Mouse (Mus musculus): ENCODE results near the gene Slc9a5. TPM values are rescaled to one million over a fixed set of nuclear protein-coding genes. Genes with fewer than 3 reads are reported as not detected.

The Slc9a5 gene
- polyA plus RNA-seq, 1 experiment = 8.9 TPM

DNA sequence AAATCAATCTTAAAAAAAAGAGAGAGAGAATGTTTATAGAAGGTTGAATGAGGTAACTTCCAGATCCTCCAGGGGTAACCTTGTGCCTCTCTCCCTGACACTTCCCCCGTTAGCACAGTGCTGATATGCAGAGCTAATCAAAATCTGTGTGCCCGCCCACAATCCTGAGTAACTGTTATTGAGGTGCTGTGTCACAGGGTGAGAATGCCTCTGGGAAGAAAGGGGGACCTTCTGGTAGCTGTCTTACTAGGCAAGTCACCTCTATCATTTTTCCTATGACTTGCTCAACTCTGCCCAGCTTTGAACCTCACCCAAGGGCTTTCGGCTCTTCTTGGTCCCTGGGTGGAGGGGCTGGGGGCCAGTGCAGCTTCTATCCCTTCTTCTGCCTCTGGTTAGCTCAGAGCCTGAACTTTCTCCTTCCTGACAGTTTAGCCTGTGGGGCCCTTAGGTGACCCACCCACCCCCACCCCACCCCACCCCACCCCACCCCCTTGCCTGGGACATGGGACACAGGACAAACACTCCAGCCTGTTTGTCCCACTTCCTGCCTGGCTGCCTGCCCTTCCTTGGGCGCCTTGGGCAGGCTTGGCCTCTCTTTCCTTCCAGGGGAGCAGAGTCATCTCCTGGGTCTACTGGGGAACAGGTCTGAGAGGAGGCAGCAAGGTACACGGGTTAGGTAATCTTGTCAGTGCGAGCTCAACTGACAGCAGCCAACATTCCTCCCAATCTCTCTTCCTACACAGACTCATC, 8.6 kb upstream of the Slc9a5 start:
- no peak overlapping the region for H3K4me3 ChIP-seq (ENCODE audit: insufficient read depth, low read length)
- H3K27ac ChIP-seq (ENCODE audit: insufficient read depth, low read length) = no peak overlapping the region
- H3K4me1 ChIP-seq (ENCODE audit: control insufficient read depth, insufficient read depth, low read length) = peaks cover 11% of the 10 kb centered on the region
- TF ChIP-seq POLR2A (IDR thresholded peaks at IDR 0.05; ENCODE audit: low read depth, low read length) (no peak), CTCF (IDR thresholded peaks at IDR 0.05; ENCODE audit: borderline replicate concordance, insufficient read depth, low read length) (no peak)

DNA sequence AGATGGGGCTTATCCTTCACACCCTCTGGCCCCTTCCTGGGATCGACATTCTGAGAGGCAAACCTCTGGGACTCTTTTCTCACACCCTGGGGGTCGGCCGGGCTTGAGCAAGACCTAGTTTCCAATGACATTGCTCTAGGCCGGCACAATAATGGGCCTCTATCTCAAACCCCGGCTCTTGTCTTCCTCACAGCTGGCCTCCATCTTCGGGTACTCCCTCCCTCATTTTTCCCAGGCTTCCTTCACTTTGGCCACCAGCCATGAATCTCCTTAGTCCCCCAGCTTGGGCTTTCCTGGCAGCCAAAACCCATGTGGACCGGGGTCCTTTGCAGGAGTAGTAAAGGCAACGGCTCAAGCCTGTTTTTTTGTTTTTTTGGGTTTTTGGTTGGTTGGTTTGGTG, 7.2 kb upstream of the Slc9a5 start:
- Histone ChIP-seq H3K27ac (ENCODE audit: insufficient read depth, low read length) (no peak overlapping the region), H3K4me3 (ENCODE audit: insufficient read depth, low read length) (no peak overlapping the region), H3K4me1 (ENCODE audit: control insufficient read depth, insufficient read depth, low read length) (peaks cover 15% of the 10 kb centered on the region)
- TF ChIP-seq CTCF (IDR thresholded peaks at IDR 0.05; ENCODE audit: borderline replicate concordance, insufficient read depth, low read length) (no peak), POLR2A (IDR thresholded peaks at IDR 0.05; ENCODE audit: low read depth, low read length) (no peak)

DNA sequence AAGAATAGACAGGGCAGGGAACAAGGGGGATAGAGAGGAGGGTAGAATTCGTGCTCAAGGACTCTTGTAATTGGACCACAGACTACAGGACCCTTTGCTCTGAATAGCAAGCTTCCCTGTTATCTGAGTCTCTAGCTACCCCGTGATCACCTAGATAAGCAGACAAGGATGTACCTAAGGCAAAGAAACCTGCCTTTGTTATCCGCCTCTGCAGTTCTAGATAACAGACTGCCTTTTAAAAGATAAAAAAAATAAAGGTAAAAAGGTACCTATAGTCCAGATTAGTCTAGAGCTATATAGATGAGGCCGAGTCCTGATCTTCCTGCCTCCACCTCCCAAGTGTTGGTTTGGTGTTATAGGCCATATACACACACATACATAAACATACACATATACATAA, 5.9 kb upstream of the Slc9a5 start:
- H3K27ac ChIP-seq (ENCODE audit: insufficient read depth, low read length) = no peak overlapping the region
- TF ChIP-seq POLR2A (IDR thresholded peaks at IDR 0.05; ENCODE audit: low read depth, low read length) (no peak), CTCF (IDR thresholded peaks at IDR 0.05; ENCODE audit: borderline replicate concordance, insufficient read depth, low read length) (no peak)
- H3K4me3 ChIP-seq (ENCODE audit: insufficient read depth, low read length) = no peak overlapping the region
- peaks cover 15% of the 10 kb centered on the region for H3K4me1 ChIP-seq (ENCODE audit: control insufficient read depth, insufficient read depth, low read length)

DNA sequence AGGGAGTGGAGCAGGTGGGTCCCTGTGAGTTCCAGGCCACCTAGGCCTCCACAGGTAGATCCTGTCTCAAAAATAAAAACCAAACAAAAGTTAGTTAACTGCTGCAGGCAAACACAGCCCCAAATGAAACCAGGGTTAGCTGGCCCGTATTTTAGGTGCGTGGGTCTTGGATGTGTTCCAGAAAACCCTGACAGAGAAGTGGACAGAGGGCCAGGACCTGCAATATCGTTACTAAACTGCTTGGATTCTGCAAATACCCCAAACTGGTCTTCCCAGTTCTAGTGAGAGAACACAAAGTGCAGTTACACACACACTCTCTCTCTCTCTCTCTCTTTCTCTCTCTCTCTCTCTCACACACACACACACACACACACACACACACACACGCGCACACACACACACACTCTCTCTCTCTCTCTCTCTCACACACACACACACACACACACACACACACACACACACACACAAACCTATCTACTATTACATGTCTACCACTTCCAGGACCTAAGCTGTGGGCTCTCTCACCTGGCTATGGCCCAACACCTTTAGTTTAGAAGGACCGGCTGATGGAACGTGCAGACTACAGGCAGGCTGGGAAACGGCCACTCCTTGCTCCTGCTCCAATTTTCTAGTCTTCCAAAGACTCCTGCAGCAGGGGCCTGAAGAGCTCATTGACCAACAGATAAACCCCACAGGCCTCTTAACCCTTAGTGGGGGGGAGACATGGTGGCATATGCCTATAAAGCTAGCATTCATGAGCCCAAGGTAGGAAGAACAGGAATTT, 4.7 kb upstream of the Slc9a5 start:
- Histone ChIP-seq H3K27ac (ENCODE audit: insufficient read depth, low read length) (no peak overlapping the region), H3K4me1 (ENCODE audit: control insufficient read depth, insufficient read depth, low read length) (peaks cover 15% of the 10 kb centered on the region), H3K4me3 (ENCODE audit: insufficient read depth, low read length) (no peak overlapping the region)
- TF ChIP-seq CTCF (IDR thresholded peaks at IDR 0.05; ENCODE audit: borderline replicate concordance, insufficient read depth, low read length) (no peak), POLR2A (IDR thresholded peaks at IDR 0.05; ENCODE audit: low read depth, low read length) (no peak)

DNA sequence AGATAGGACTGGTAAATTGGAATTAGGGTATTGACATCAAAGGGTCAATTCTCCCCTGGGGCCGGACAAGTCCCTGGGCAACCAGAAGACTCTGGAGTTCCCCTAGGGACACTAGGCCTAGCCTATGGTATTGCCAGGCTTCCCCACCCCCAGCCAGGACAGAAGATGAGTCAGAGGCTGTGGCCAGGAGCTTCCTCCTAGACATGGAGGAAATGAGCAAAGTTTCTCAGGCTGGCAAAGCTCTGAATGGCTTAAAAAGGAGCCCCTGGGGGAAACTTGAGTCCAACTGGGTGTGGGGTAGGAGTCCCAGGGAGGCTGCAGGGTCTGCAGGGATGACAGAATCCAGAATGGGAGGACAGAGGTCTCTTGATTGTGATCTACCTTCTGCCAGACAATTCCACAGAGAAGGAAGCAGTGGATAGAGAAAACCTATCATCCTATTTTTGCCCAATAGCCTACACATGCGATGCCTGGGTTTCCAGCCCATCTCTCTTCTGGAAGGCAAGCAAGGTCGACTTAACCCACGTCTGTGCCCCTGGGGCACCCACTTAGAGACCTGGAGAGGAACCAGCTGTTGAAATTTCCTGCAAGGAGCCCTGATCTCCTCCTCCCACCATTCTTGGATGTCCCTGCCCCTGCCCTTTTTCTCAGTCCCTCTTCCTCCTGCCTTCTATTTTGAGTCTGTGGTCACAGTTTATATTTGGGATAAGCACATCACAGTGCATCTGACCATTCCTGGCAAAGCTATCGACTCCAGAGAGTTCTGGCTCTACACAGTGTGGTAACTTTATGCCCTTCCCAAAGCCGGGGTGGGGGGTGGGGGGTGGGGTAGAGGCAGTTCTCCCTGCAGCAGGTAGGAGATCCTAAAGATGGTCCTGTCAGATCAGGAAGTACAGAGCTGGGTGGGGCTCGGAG, 3.3 kb upstream of the Slc9a5 start:
- Histone ChIP-seq H3K27ac (ENCODE audit: insufficient read depth, low read length) (peak overlapping the region; percentile 72), H3K4me1 (ENCODE audit: control insufficient read depth, insufficient read depth, low read length) (peaks cover 17% of the 10 kb centered on the region), H3K4me3 (ENCODE audit: insufficient read depth, low read length) (no peak overlapping the region)
- TF ChIP-seq CTCF (IDR thresholded peaks at IDR 0.05; ENCODE audit: borderline replicate concordance, insufficient read depth, low read length) (no peak), POLR2A (IDR thresholded peaks at IDR 0.05; ENCODE audit: low read depth, low read length) (no peak)

DNA sequence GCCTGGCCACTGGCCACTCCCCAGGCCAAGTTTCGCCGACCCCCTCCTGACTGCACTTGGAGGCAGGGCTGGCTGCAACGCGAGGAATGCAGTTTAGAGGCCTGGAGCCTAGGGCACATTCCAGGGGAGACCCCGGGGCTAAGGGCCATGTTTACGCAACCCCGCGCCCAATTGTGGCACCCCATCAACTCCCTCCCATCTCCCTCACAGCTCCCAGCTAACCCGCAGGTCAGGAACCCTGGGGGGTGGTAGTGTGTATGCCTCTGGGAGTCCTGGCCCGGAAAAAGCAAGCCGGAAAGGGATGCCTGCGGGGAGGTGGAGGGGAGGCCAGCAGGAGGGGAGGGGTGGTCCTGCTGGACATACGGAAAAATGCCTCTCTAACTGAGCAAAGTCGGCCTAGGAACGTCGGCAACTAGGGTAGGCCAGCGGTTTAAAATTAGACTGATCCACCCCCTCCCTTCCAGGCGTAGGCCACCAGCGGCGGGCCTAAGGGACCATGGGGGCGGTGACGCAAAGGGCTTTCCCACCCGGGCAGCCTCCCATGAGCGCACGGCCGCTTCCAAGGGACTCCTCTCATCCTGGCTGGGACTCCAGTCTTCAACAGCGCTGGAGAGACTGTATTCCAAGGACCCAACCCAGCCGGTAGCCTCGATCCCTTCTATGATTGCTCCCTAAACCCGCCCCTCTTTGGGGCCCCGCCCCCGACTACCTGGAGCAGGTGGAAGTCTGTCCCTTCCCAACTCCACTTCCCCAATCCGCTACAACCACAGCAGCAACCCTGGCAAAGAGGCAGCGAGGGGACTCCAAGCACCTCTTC, 1.8 kb upstream of the Slc9a5 start:
- TF ChIP-seq CTCF (IDR thresholded peaks at IDR 0.05; ENCODE audit: borderline replicate concordance, insufficient read depth, low read length) (no peak), POLR2A (IDR thresholded peaks at IDR 0.05; ENCODE audit: low read depth, low read length) (peak; percentile 43; the same call in 1 of the 2 replicates)
- Histone ChIP-seq H3K4me3 (ENCODE audit: insufficient read depth, low read length) (peak overlapping the region; percentile 75), H3K4me1 (ENCODE audit: control insufficient read depth, insufficient read depth, low read length) (peaks cover 12% of the 10 kb centered on the region), H3K27ac (ENCODE audit: insufficient read depth, low read length) (peak overlapping the region; percentile 55)

DNA sequence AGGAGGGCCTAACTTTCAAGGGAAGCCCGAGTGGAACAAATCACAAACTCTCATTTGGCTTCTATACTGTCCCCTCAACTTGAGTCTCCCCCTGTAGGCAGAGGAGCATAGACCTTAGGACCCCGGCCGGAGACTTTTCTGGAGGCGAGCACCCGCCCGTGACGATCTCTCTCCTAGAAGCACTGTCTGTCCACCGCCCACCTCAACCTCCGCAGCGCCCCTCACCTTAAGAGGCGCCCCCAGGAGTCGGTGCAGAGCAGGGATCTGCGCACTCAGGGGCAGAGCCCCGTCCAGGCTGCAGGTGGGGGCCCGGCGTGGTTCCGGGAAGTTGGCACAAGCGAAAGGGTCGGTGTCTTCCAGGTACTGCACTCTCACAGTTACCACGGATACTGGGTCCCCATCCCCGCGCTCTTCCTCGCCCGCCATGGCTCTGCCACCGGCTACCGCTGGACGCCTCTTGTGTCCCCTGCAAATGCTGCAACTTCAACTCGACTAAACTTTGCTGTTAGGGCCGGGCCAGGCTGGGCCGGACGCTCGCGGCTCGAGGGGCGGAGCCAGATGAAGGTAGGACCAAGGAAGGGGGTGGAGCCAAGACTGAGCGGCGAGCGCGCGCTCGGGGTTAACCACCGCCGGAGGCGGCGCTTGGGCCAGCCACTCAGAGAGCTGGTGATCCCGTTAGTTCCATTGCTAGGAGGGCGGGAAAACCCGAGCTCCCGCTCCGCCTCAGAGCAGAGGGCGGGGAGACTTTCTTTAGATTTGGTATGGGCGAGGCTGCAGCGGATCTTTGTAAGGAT, 1.0 kb upstream of the Slc9a5 start, which contains the start of gene Fhod1:
Gene Fhod1 (minus strand): TSS at position 526 of the 794 bp plus-strand sequence.
- Histone ChIP-seq H3K27ac (ENCODE audit: insufficient read depth, low read length) (peak within 1 kb of the TSS; percentile 85), H3K4me1 (ENCODE audit: control insufficient read depth, insufficient read depth, low read length) (peaks cover 12% of the 10 kb centered on the region), H3K4me3 (ENCODE audit: insufficient read depth, low read length) (peak within 1 kb of the TSS; percentile 90)
- no peak for TF ChIP-seq CTCF (IDR thresholded peaks at IDR 0.05; ENCODE audit: borderline replicate concordance, insufficient read depth, low read length)
- TF ChIP-seq POLR2A (IDR thresholded peaks at IDR 0.05; ENCODE audit: low read depth, low read length) = peak; percentile 84

DNA sequence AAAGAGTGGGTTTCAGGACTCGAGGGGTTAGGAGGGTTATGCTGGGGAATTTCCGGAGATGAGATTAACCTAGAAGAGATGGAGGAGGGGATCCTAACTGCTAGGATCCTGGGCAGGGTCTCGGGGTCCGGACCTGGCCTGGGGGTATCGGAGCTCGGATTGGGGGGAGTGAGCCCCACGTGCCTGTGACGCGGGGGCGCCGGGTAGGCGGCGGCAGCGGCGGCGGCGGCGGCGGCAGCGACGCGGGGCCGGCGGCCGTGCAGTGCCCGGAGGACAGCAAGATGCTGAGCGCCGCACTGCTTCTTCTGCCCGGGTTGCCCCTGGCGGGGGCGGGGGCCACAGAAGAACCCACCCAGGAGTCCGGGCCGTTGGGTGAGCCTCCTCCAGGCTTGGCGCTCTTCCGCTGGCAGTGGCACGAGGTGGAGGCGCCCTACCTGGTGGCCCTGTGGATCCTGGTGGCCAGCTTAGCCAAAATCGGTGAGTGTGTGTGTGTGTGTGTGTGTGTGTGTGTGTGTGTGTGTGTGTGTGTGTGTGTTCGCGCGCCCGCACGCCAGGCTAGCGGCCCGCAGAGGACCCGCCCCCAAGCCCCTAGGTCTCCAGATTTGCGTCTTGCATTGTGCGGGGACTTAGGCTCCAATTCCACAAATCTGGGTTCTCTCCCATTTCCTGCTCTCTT, 591 bp downstream of the Slc9a5 start:
- H3K4me3 ChIP-seq (ENCODE audit: insufficient read depth, low read length) = peak overlapping the region; percentile 90
- H3K4me1 ChIP-seq (ENCODE audit: control insufficient read depth, insufficient read depth, low read length) = peaks cover 12% of the 10 kb centered on the region
- H3K27ac ChIP-seq (ENCODE audit: insufficient read depth, low read length) = peak overlapping the region; percentile 85; the same call in 1 of the 2 replicates
- TF ChIP-seq CTCF (IDR thresholded peaks at IDR 0.05; ENCODE audit: borderline replicate concordance, insufficient read depth, low read length) (no peak), POLR2A (IDR thresholded peaks at IDR 0.05; ENCODE audit: low read depth, low read length) (peak; percentile 26; the same call in 1 of the 2 replicates)

Measured in embryonic fibroblast, embryonic 13.5 days (primary cell).